Mouse (Mus musculus) kidney, adult 8-10 months (tissue): ENCODE measurements at regions not wholly inside any gene's neighbourhood (a gene's known extent, or its start where the extent isn't known, plus 50 kb on each side); places are given as distances from the start of the nearest gene placed in this dataset.

Experiments used
- DNase-seq, 2 experiments: peaks; one replicate each; pipeline ENCODE4 v3.0.0; 2022

- no peak for DNase-seq
Observed at GRCm38 (mm10) chr2:47053689-47054088, 1760.2 kb upstream of the Acvr2a start.

- no peak for DNase-seq
Observed at GRCm38 (mm10) chr2:47074191-47074590, 1739.7 kb upstream of the Acvr2a start.

- no peak for DNase-seq
Observed at GRCm38 (mm10) chr2:47075225-47075624, 1738.7 kb upstream of the Acvr2a start.

GRCm38 (mm10) chr2:47088635-47089034 is 1725.3 kb upstream of the Acvr2a start:
- DNase-seq: peak in 1 of 2 experiments; percentile 1

GRCm38 (mm10) chr2:47095993-47096392 is 1717.9 kb upstream of the Acvr2a start:
- DNase-seq: no peak

- DNase-seq: no peak
Observed at GRCm38 (mm10) chr2:47139435-47139834, 1674.5 kb upstream of the Acvr2a start.

- no peak for DNase-seq
Observed at GRCm38 (mm10) chr2:47184067-47184802, 1629.7 kb upstream of the Acvr2a start.
